Mouse (Mus musculus): ENCODE data around the gene Pex1. TPM values are rescaled to one million over a fixed set of nuclear protein-coding genes. Genes with fewer than 3 reads are reported as not detected.
A peak's percentile ranks its signal among the peaks of the same experiment; 100 is the strongest.
"Not testable (repeated sequence)": the region's sequence is repeated elsewhere in the genome, so short reads cannot be mapped to it uniquely, and the experiment has no call there.

The Pex1 gene
- total RNA-seq (2015) (10.4 and 22.3 TPM in 2 replicates), total RNA-seq (2017) (16.6 TPM in 2 replicates)

DNA sequence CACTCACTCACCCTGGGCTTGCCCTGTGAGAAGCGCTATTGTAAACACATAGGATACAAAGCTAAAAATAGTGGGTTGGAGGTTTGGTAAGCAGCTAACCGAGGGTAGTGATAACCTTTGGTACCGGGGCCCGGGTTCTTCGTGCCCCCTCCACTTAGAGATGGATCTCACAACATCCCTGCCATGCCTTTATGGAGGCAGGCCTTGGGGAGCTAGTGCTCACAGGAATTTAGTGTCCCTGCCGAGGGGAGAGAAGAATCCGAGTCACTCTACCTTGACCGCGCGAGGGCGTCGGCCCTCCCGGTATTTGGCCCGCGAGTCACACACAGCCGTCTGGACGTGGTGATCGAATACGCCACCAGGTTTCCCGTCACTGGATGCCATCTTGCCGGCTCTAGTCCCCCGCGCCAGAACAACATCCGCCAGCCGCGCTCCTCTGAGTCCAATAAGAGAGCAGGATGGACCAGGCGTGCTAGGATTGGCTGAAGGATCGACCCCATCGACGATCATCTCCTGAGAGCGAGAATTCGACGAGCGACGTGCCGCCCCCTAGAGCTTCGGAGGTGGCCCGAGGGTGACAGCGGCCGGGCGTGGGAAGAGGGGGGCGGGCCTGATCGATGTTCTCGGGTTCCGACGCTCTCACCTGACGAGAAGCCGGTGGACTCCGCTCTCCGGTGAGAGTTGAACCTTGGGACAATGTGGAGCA is at the start of gene Pex1:
Gene Pex1, plus strand, starts transcription at position 374 of the 706 bp plus-strand sequence.
- peak; percentile 92 for ATAC-seq (ENCODE audit: poor library complexity, severe bottlenecking)

DNA sequence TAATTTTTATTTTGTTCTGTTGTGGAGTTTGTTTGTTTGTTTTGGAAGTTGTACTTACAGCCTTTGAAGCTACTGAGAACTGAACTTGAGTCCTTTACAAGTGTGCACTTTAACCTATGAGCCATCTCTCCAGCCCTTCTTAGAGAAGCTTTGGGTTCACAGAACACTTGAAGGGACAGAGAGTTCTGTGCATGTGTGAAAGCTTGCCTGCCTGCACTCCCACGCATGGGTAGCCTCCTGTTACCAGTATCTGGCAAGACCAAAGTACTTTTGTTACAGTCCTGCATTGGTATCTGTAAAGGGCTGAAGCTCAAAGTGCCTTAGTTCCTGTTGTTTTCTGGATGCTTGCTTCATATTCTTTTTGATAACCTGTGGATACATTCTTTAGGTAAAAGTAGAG is 49.6 kb upstream of the Pex1 start:
- ATAC-seq (ENCODE audit: poor library complexity, severe bottlenecking) = no peak

DNA sequence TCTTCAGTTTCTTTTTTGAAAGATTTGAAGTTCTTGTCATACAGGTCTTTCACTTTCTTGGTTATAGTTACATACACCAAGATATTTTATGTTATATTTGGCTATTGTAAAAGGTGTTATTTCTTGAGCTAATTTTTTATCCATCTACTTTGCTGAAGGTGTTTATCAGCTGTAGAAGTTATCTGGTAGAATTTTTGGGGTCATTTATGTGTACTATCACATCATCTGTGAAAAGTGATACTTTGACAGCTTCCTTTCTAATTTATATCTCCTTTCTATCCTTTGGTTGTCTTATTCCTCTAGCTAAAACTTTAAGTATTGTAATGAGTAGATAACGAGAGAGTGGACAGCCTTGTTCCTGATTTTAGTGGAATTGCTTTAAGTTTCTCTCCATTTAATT is 44.4 kb upstream of the Pex1 start:
- ATAC-seq (ENCODE audit: poor library complexity, severe bottlenecking) = no peak

DNA sequence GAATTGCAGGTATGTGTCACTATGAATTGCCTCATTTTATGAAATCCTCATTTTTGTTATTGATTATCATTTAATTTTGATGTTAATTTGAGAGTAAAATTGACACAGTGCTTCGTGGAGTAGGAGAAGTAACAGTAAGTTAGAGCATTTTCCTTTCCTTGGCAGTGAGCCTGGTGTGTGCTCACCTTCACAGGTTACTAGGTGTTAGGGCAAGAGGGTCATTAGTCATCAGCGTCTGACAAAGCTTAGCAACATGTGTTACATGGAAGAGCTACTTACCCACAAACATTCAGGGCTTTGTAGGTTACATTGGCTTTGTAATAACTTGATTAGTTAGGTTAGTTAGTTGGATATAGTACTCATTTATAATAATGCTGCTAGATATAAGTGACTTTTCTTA is 41.7 kb upstream of the Pex1 start:
- ATAC-seq (ENCODE audit: poor library complexity, severe bottlenecking) = no peak

- ATAC-seq (ENCODE audit: poor library complexity, severe bottlenecking) = no peak
Observed at GRCm38 (mm10) chr5:3571266-3571665, 24.6 kb upstream of the Pex1 start, which contains the start of gene 1700109H08Rik. Gene 1700109H08Rik, plus strand, starts transcription at chr5:3571566.

GRCm38 (mm10) chr5:3574825-3575224 is 21.0 kb upstream of the Pex1 start:
- ATAC-seq (ENCODE audit: poor library complexity, severe bottlenecking) = no peak

- ATAC-seq (ENCODE audit: poor library complexity, severe bottlenecking) = no peak
Observed at GRCm38 (mm10) chr5:3577939-3578338, 17.9 kb upstream of the Pex1 start.

DNA sequence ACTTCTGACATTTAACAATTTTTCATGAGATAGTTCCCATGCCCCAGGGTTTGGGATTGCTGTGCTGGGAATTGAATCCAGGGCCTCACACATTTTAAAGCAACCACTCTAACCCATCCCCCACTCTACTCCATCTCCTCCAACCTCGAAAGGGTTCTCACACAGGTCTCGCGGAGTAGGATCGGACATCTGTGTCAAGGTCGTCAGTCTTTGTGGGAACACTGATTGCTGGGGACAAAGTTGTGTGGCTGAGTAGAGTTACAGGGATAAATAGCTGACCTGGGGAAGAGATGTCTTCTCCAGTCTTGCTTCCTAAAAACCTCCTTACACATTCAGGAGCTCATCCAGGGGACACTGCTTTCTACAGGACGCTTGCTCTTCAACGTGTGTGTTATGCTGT is 16.8 kb upstream of the Pex1 start:
- no peak for ATAC-seq (ENCODE audit: poor library complexity, severe bottlenecking)

DNA sequence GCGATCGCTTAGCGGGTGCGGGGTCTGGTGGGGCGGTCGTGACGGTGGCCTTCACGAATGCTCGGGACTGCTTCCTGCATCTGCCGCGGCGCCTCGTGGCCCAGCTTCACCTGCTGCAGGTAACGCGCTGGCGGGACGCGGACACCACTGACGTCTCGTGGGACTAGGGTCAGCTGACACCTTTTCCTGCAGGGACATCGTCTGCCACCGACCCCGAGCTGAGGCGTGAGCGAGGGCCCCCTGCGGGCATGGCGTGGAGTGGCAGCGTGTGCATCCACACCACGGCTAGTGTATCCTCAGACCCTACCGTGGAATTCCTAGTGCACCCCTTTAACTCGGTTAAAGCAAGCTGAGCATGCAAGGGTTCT is 517 bp downstream of the Pex1 start, which contains the start of gene Rbm48:
Gene Rbm48, minus strand, starts transcription at position 187 of the 368 bp plus-strand sequence.
- ATAC-seq (ENCODE audit: poor library complexity, severe bottlenecking) = peak; percentile 89

GRCm38 (mm10) chr5:3597171-3597570 is 1.3 kb downstream of the Pex1 start:
- ATAC-seq (ENCODE audit: poor library complexity, severe bottlenecking) = no peak

DNA sequence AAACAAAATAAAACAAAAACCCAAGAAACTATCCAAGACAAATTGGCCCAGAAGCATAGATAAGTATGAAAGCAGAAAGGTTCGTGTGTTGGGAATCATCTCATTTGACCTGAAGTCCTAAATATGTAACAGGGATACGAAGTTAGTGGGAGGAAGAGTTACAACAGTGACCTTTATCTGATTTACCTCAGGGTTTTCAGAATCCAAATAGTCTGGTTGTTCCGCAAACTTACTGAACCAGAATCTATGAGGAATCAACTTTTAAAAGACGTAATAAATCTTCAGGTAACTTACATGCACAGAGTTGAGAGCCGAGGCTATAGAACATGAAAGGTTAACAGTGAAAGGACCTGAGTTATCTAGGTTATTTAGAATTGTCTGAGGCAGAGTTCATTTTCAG is 2.9 kb downstream of the Pex1 start:
- no peak for ATAC-seq (ENCODE audit: poor library complexity, severe bottlenecking)

- ATAC-seq (ENCODE audit: poor library complexity, severe bottlenecking) = no peak
Observed at GRCm38 (mm10) chr5:3600298-3600697, 4.4 kb downstream of the Pex1 start.

- ATAC-seq (ENCODE audit: poor library complexity, severe bottlenecking) = no peak
Observed at GRCm38 (mm10) chr5:3600790-3601189, 4.9 kb downstream of the Pex1 start.

DNA sequence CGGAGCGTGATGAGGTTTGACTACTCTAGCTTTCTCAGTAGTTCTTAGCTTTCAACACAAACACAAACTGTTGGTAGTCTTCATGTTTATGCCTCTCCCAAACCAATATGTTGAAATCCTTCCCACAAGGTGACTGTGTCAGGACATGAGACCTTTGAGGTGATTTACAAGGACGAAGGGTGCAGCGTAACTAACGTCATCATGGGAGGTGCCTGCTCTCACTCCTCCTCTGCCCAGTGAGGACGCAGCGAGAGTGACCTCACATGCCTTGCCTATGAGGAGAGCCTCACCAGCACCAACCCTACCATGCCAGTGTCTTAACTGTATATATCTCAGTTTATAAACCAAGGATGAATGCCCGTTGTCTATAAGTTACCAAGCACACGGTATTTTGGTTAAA is 11.2 kb downstream of the Pex1 start:
- no peak for ATAC-seq (ENCODE audit: poor library complexity, severe bottlenecking)

DNA sequence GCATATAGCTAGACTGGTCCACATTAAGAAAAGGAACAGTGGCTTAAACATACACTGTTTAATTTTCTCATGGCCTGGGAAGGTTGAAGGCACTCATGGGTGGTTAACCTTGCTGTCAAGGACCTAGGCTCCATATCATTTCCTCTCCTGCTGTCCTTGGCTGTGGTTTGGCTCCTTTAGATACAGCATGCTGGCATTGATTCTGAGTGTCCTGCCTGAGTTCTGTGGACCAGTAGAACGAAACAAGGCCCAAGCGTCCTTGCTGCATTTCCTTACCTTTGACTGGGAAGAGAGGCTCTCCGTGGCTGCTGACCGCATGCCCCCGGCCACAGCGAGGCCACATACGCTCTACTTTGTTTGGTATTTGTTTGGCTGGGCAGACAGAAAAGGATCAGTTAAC is 13.4 kb downstream of the Pex1 start:
- no peak for ATAC-seq (ENCODE audit: poor library complexity, severe bottlenecking)

GRCm38 (mm10) chr5:3611835-3612234 is 16.0 kb downstream of the Pex1 start:
- ATAC-seq (ENCODE audit: poor library complexity, severe bottlenecking) = not testable (repeated sequence)

DNA sequence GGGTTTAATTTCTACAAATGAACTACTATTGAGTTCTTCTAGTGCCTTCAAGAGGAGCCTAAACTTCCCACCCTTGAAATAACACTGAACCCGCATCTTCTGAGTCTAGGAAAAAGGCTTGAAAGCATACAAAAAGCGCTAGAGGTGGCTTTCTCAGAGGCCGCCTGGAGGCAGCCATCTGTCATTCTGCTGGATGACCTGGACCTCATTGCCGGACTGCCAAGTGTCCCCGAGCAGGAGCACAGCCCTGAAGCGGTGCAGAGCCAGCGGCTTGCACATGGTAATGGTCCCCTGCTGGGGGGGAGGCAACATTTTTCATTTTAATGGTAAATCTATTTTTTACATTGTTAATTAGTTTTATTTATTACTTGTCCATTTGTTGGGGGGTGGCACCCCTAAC is 24.6 kb downstream of the Pex1 start:
- no peak for ATAC-seq (ENCODE audit: poor library complexity, severe bottlenecking)

GRCm38 (mm10) chr5:3630055-3630454 is 34.2 kb downstream of the Pex1 start:
- ATAC-seq (ENCODE audit: poor library complexity, severe bottlenecking) = no peak

- no peak for ATAC-seq (ENCODE audit: poor library complexity, severe bottlenecking)
Observed at GRCm38 (mm10) chr5:3631512-3632271, 35.8 kb downstream of the Pex1 start.

- no peak for ATAC-seq (ENCODE audit: poor library complexity, severe bottlenecking)
Observed at GRCm38 (mm10) chr5:3632285-3632684, 36.4 kb downstream of the Pex1 start.

DNA sequence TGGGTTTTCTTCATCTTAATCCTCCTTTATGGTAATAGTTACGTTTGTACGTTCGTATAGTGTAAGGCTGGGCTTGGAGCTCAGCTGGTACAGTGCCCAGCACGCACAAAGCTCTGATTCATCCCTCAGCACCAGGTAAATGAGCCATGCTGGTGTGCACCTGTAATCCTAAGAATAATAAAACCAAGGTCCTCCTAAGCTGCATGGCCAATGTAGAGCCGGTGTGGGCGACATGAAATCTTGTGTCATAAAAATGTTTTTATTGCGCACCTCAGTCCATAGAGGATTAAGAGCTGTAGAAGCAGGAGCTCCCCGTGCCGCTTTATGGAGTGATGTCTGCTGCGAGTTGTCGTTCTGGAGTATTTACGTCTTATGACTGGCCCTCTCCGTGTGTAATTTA is 37.4 kb downstream of the Pex1 start:
- no peak for ATAC-seq (ENCODE audit: poor library complexity, severe bottlenecking)

DNA sequence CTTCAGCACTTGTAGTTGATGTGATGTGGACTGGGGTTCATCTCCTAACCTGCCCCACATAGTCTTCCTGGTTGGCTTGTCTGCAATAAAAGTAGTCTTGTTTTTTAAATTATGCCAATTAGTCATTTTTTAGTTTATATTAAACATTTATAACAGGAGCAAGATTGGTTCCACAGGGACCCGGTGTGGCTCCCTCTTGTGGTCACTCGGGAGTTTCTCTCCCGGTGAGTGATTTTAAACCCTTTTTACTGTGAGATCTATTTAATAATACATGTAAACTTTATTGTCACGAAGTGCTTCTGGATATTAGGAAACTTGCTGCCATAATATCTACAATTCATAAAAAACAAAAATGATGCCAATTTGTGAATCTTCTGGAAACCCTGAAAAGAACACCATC is 38.1 kb downstream of the Pex1 start:
- ATAC-seq (ENCODE audit: poor library complexity, severe bottlenecking) = no peak
